Mouse (Mus musculus): ENCODE measurements around the gene Cebpa.
A peak's percentile ranks its signal among the peaks of the same experiment; 100 is the strongest.

Gene Cebpa

GRCm38 (mm10) chr7:35149616-35150433, 30.7 kb downstream of the Cebpa start:
- DNase-seq = no peak

DNA sequence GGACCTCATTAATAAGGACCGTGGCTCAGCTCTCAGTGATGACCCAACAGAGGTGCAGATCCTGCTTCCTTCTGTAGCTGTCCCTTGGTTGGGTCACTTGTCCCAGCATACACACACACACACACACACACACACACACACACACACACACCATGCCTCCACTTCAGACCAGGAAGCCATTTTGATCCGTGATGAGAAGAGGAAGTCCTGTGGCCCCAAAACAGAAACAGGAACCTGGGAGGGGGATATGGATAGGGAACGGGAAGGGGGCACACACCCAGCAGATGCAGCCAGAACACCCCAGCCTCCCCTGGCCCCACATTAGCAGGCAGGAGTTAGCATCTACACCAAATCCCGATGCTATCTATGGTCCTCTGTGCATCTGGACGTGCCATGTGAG, 31.8 kb downstream of the Cebpa start:
- no peak for DNase-seq

- DNase-seq = no peak
These were observed 35.4 kb downstream of the Cebpa start for GRCm38 (mm10) chr7:35154449-35154848.

DNA sequence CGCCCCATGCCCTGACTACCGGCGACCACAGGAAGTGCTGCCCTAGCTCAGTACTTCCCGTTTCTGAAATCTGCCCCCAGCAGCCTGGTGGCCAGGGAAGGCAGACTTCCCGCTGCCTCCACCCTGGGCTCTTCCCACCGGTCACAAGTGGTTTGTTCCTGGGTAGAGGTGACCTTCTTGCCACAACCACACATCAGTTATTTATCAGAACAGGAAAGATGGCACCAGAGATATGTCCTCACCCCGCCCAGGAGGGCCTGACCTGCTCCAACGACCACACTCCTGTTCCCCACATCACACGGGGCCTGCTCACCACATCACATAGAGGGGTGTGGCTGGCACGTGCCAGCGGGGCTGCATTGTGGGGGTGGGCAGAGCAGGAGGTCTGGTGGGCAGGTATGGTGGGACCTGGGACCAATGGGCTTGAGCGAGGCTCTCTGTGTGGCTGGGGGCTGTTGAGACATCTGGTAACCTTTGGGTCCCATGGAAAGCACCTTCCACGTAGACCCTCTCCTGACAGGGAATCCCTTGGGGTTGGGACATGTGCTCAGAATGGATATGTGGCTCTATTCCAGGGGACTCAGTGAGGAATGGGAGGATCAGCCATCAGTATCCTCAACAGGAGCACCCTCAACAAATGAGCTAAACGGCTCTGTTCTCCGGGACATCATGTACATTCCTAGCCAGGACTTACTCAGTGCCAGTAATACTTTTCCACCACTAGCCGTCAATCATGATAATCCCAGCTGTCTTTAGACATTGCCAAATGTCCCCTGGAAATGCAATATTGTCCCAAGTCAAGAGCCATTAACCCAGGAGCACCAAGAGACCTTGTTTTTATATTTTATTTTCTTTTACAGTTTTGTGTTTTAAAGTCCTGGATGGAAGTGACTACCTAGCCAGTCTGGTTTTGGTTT, 37.7 kb downstream of the Cebpa start:
- no peak for DNase-seq

- no peak for DNase-seq
These were observed 38.4 kb downstream of the Cebpa start for GRCm38 (mm10) chr7:35157512-35157911.

- no peak for DNase-seq
These were observed 43.4 kb downstream of the Cebpa start for GRCm38 (mm10) chr7:35162443-35162842.

DNA sequence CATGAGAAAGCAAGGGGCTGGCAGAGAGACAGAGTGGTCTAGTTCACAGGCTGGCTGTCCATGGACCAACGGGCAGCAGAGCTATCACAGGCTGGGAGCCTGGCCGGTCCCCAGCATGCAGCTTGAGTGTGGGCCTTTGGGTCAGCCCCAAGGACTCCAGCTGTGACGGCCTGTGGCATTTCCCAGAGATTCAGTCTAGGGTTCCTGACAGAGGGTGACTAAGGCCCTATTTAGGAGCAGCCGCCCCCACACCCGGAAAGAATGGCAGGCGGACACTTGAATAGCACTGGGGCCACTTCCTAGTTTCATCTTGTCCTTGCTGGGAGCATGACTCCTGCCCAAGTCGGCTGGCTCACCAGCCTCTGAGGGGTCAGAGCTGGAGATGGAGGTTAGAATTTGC, 44.5 kb downstream of the Cebpa start:
- no peak for DNase-seq

GRCm38 (mm10) chr7:35164131-35164530, 45.0 kb downstream of the Cebpa start:
- DNase-seq = no peak

GRCm38 (mm10) chr7:35166988-35167387, 47.9 kb downstream of the Cebpa start:
- no peak for DNase-seq

- no peak for DNase-seq
These were observed 48.8 kb downstream of the Cebpa start for GRCm38 (mm10) chr7:35167925-35168324.

DNA sequence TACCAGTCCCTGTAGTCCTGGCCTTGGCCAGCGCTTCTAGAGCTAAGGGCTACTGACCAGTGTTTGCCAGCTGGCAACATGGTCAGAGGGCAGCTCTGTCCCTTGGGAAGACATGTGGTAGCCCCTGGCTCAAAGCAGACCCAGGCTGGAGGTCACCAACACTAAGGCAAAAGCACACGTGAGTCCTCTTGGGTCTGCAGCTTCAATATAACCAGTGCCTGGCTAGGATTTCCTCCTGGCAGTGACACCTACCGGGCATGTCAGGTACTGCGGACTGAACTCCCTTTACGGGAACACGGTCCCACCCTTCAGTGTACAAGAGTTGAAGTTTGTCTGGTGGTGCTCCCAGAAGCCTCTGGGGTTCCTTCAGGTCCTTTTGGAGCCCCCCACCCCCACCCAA, 50.2 kb downstream of the Cebpa start:
- DNase-seq = peak; percentile 80

Measured in thymus, postnatal 25 days (tissue).